Mouse (Mus musculus): ENCODE data around the gene B4galt1. TPM values are rescaled to one million over a fixed set of nuclear protein-coding genes. Genes with fewer than 3 reads are reported as not detected.

B4galt1 gene
- polyA plus RNA-seq, 1 experiment from 2014 or later = 60.6 TPM

GRCm38 (mm10) chr4:40840448-40840847 lies 13.4 kb downstream of the B4galt1 start:
- 43% methylated on average over 2 of the region's 2 CpGs for WGBS
- Histone ChIP-seq H3K4me3 (ENCODE audit: control insufficient read depth in 1 of 2, insufficient read depth in 1 of 2, low read depth in 1 of 2, low read length in 2 of 2) (no peak overlapping the region), H3K27ac (replicated peaks in 1 of 2; ENCODE audit: control insufficient read depth in 1 of 2, insufficient read depth in 1 of 2, low read depth in 2 of 2, low read length in 2 of 2) (peak overlapping the region; percentile 34 to 80), H3K36me3 (ENCODE audit: control insufficient read depth, insufficient read depth, low read length) (peaks cover 11% of the 10 kb centered on the region; the same call in 1 of the 2 replicates), H3K27me3 (ENCODE audit: control insufficient read depth, insufficient read depth, low read length) (no peaks in the 10 kb centered on the region), H3K9ac (ENCODE audit: low read length) (no peak overlapping the region), H3K9me3 (ENCODE audit: control insufficient read depth, low read length) (no peaks in the 10 kb centered on the region), H3K4me1 (ENCODE audit: control insufficient read depth in 2 of 2, insufficient read depth in 2 of 2, low read length in 2 of 2) (peaks cover 48 to 95% of the 10 kb centered on the region in 2 experiments), H3K4me2 (ENCODE audit: low read length) (no peak overlapping the region)
- ATAC-seq (ENCODE audit: insufficient number of reproducible peaks, insufficient read depth, low FRiP score, low read depth) = no peak

GRCm38 (mm10) chr4:40839251-40839650 lies 14.6 kb downstream of the B4galt1 start:
- Histone ChIP-seq H3K4me1 (ENCODE audit: control insufficient read depth in 2 of 2, insufficient read depth in 2 of 2, low read length in 2 of 2) (peaks cover 42 to 93% of the 10 kb centered on the region in 2 experiments), H3K4me2 (ENCODE audit: low read length) (peak overlapping the region; percentile 12), H3K36me3 (ENCODE audit: control insufficient read depth, insufficient read depth, low read length) (peaks cover 7% of the 10 kb centered on the region; the same call in 1 of the 2 replicates), H3K9me3 (ENCODE audit: control insufficient read depth, low read length) (no peaks in the 10 kb centered on the region), H3K27me3 (ENCODE audit: control insufficient read depth, insufficient read depth, low read length) (no peaks in the 10 kb centered on the region), H3K9ac (ENCODE audit: low read length) (peak overlapping the region; percentile 16; the same call in 1 of the 2 replicates), H3K27ac (replicated peaks in 1 of 2; ENCODE audit: control insufficient read depth in 1 of 2, insufficient read depth in 1 of 2, low read depth in 2 of 2, low read length in 2 of 2) (peak overlapping the region; percentile 62 to 80), H3K4me3 (ENCODE audit: control insufficient read depth in 1 of 2, insufficient read depth in 1 of 2, low read depth in 1 of 2, low read length in 2 of 2) (no peak overlapping the region)
- no peak for ATAC-seq (ENCODE audit: insufficient number of reproducible peaks, insufficient read depth, low FRiP score, low read depth)
- 52% methylated on average over 12 of the region's 12 CpGs for WGBS

GRCm38 (mm10) chr4:40837451-40838285 lies 16.1 kb downstream of the B4galt1 start:
- H3K36me3 ChIP-seq (ENCODE audit: control insufficient read depth, insufficient read depth, low read length) = peaks cover 4% of the 10 kb centered on the region; the same call in 1 of the 2 replicates
- no peak overlapping the region for H3K4me3 ChIP-seq (ENCODE audit: control insufficient read depth in 1 of 2, insufficient read depth in 1 of 2, low read depth in 1 of 2, low read length in 2 of 2)
- peak; percentile 84 for ATAC-seq (ENCODE audit: insufficient number of reproducible peaks, insufficient read depth, low FRiP score, low read depth)
- H3K9me3 ChIP-seq (ENCODE audit: control insufficient read depth, low read length) = no peaks in the 10 kb centered on the region
- H3K9ac ChIP-seq (ENCODE audit: low read length) = peak overlapping the region; percentile 50; the same call in 1 of the 2 replicates
- WGBS = 23% methylated on average over 10 of the region's 10 CpGs
- H3K4me2 ChIP-seq (ENCODE audit: low read length) = peak overlapping the region; percentile 56
- H3K4me1 ChIP-seq (ENCODE audit: control insufficient read depth in 2 of 2, insufficient read depth in 2 of 2, low read length in 2 of 2) = peaks cover 35 to 77% of the 10 kb centered on the region in 2 experiments
- peak overlapping the region; percentile 92 to 94 for H3K27ac ChIP-seq (replicated peaks in 1 of 2; ENCODE audit: control insufficient read depth in 1 of 2, insufficient read depth in 1 of 2, low read depth in 2 of 2, low read length in 2 of 2)
- no peaks in the 10 kb centered on the region for H3K27me3 ChIP-seq (ENCODE audit: control insufficient read depth, insufficient read depth, low read length)

GRCm38 (mm10) chr4:40837008-40837407 lies 16.8 kb downstream of the B4galt1 start:
- no peak overlapping the region for H3K4me3 ChIP-seq (ENCODE audit: control insufficient read depth in 1 of 2, insufficient read depth in 1 of 2, low read depth in 1 of 2, low read length in 2 of 2)
- H3K9me3 ChIP-seq (ENCODE audit: control insufficient read depth, low read length) = no peaks in the 10 kb centered on the region
- H3K27me3 ChIP-seq (ENCODE audit: control insufficient read depth, insufficient read depth, low read length) = no peaks in the 10 kb centered on the region
- H3K36me3 ChIP-seq (ENCODE audit: control insufficient read depth, insufficient read depth, low read length) = peaks cover 4% of the 10 kb centered on the region; the same call in 1 of the 2 replicates
- peak overlapping the region; percentile 56 for H3K4me2 ChIP-seq (ENCODE audit: low read length)
- peaks cover 33 to 71% of the 10 kb centered on the region in 2 experiments for H3K4me1 ChIP-seq (ENCODE audit: control insufficient read depth in 2 of 2, insufficient read depth in 2 of 2, low read length in 2 of 2)
- 12% methylated on average over 3 of the region's 3 CpGs for WGBS
- peak overlapping the region; percentile 92 to 94 for H3K27ac ChIP-seq (replicated peaks in 1 of 2; ENCODE audit: control insufficient read depth in 1 of 2, insufficient read depth in 1 of 2, low read depth in 2 of 2, low read length in 2 of 2)
- H3K9ac ChIP-seq (ENCODE audit: low read length) = peak overlapping the region; percentile 57
- no peak for ATAC-seq (ENCODE audit: insufficient number of reproducible peaks, insufficient read depth, low FRiP score, low read depth)

- H3K4me3 ChIP-seq (ENCODE audit: control insufficient read depth in 1 of 2, insufficient read depth in 1 of 2, low read depth in 1 of 2, low read length in 2 of 2) = no peak overlapping the region
- H3K36me3 ChIP-seq (ENCODE audit: control insufficient read depth, insufficient read depth, low read length) = no peaks in the 10 kb centered on the region
- no peak overlapping the region for H3K4me2 ChIP-seq (ENCODE audit: low read length)
- no peak overlapping the region for H3K9ac ChIP-seq (ENCODE audit: low read length)
- no peaks in the 10 kb centered on the region for H3K9me3 ChIP-seq (ENCODE audit: control insufficient read depth, low read length)
- no peak overlapping the region for H3K27ac ChIP-seq (replicated peaks in 1 of 2; ENCODE audit: control insufficient read depth in 1 of 2, insufficient read depth in 1 of 2, low read depth in 2 of 2, low read length in 2 of 2)
- no peaks in the 10 kb centered on the region for H3K27me3 ChIP-seq (ENCODE audit: control insufficient read depth, insufficient read depth, low read length)
- 78% methylated on average over 5 of the region's 5 CpGs for WGBS
- no peak for ATAC-seq (ENCODE audit: insufficient number of reproducible peaks, insufficient read depth, low FRiP score, low read depth)
- peaks cover 29 to 58% of the 10 kb centered on the region in 2 experiments for H3K4me1 ChIP-seq (ENCODE audit: control insufficient read depth in 2 of 2, insufficient read depth in 2 of 2, low read length in 2 of 2)
These were observed 18.9 kb downstream of the B4galt1 start for GRCm38 (mm10) chr4:40834872-40835271.

- no peaks in the 10 kb centered on the region for H3K27me3 ChIP-seq (ENCODE audit: control insufficient read depth, insufficient read depth, low read length)
- H3K4me2 ChIP-seq (ENCODE audit: low read length) = no peak overlapping the region
- peaks cover 25 to 52% of the 10 kb centered on the region in 2 experiments for H3K4me1 ChIP-seq (ENCODE audit: control insufficient read depth in 2 of 2, insufficient read depth in 2 of 2, low read length in 2 of 2)
- no peaks in the 10 kb centered on the region for H3K9me3 ChIP-seq (ENCODE audit: control insufficient read depth, low read length)
- 0 out of 2 replicates have a peak, but pooled peaks cover under 1% of the 10 kb centered on the region for H3K36me3 ChIP-seq (ENCODE audit: control insufficient read depth, insufficient read depth, low read length)
- 95% methylated on average over 4 of the region's 4 CpGs for WGBS
- no peak overlapping the region for H3K9ac ChIP-seq (ENCODE audit: low read length)
- ATAC-seq (ENCODE audit: insufficient number of reproducible peaks, insufficient read depth, low FRiP score, low read depth) = no peak
- H3K27ac ChIP-seq (replicated peaks in 1 of 2; ENCODE audit: control insufficient read depth in 1 of 2, insufficient read depth in 1 of 2, low read depth in 2 of 2, low read length in 2 of 2) = no peak overlapping the region
- H3K4me3 ChIP-seq (ENCODE audit: control insufficient read depth in 1 of 2, insufficient read depth in 1 of 2, low read depth in 1 of 2, low read length in 2 of 2) = no peak overlapping the region
These were observed 19.5 kb downstream of the B4galt1 start for GRCm38 (mm10) chr4:40834232-40834786.

GRCm38 (mm10) chr4:40833381-40834231 lies 20.2 kb downstream of the B4galt1 start:
- H3K4me3 ChIP-seq (ENCODE audit: control insufficient read depth in 1 of 2, insufficient read depth in 1 of 2, low read depth in 1 of 2, low read length in 2 of 2) = no peak overlapping the region

More at GRCm38 (mm10) chr4:40833381-40834231, 20.2 kb downstream of the B4galt1 start:
- Histone ChIP-seq H3K4me1 (ENCODE audit: control insufficient read depth in 2 of 2, insufficient read depth in 2 of 2, low read length in 2 of 2) (peaks cover 19 to 49% of the 10 kb centered on the region in 2 experiments), H3K36me3 (ENCODE audit: control insufficient read depth, insufficient read depth, low read length) (peaks cover 7% of the 10 kb centered on the region; the same call in 1 of the 2 replicates), H3K9me3 (ENCODE audit: control insufficient read depth, low read length) (no peaks in the 10 kb centered on the region), H3K27me3 (ENCODE audit: control insufficient read depth, insufficient read depth, low read length) (no peaks in the 10 kb centered on the region), H3K4me2 (ENCODE audit: low read length) (no peak overlapping the region), H3K27ac (replicated peaks in 1 of 2; ENCODE audit: control insufficient read depth in 1 of 2, insufficient read depth in 1 of 2, low read depth in 2 of 2, low read length in 2 of 2) (no peak overlapping the region), H3K9ac (ENCODE audit: low read length) (no peak overlapping the region)
- no peak for ATAC-seq (ENCODE audit: insufficient number of reproducible peaks, insufficient read depth, low FRiP score, low read depth)
- 89% methylated on average over 9 of the region's 9 CpGs for WGBS

Measured in heart, embryonic 14.5 days (tissue).